Mouse (Mus musculus) olfactory bulb, adult 2 months (tissue): ENCODE data around the gene Pcgf2.

Source experiments
- CTCF ChIP-seq: fragments of 200-500 bp; IDR thresholded peaks from 2 replicates; pipeline ENCODE4 v1.5.1; 2012; ENCODE audit warnings: low read depth, mild to moderate bottlenecking, low read length, moderate library complexity; ENCODE audit not compliant: insufficient read depth
- POLR2A ChIP-seq: fragments of 200-500 bp; IDR thresholded peaks from 2 replicates; pipeline ENCODE4 v1.6.1; 2012; ENCODE audit warnings: mild to moderate bottlenecking, low read depth, low read length, moderate library complexity; ENCODE audit not compliant: insufficient read depth

GRCm38 (mm10) chr11:97737600-97737999 lies 37.3 kb upstream of the Pcgf2 start:
- TF ChIP-seq POLR2A (no peak), CTCF (no peak)
